Mouse (Mus musculus) neutrophil, adult 5-6 weeks (primary cell): ENCODE results near the gene Dnm1. TPM values are rescaled to one million over a fixed set of nuclear protein-coding genes. Genes with fewer than 3 reads are reported as not detected.

Source experiments
- ATAC-seq: fragments of 151-379, 151-347 bp; 2 replicates; pipeline ENCODE4 v1.8.0; 2017; ENCODE audit warnings: mild to moderate bottlenecking, moderate TSS enrichment; ENCODE audit not compliant: insufficient number of reproducible peaks, poor library complexity, low FRiP score, severe bottlenecking; ENCODE audit errors: extremely low read depth
- total RNA-seq: library from RNA; stranded (forward); fragments of 200-1000 nt; gene quantifications from 2 replicates; pipeline ENCODE4 v1.2.3, GENCODE M21; 2017

Gene Dnm1
- total RNA-seq, 1 experiment from 2014 or later = not detected

GRCm38 (mm10) chr2:32343351-32343671 lies 9.8 kb downstream of the Dnm1 start:
- no peak for ATAC-seq

GRCm38 (mm10) chr2:32342539-32343350 lies 10.4 kb downstream of the Dnm1 start:
- ATAC-seq = no peak

- no peak for ATAC-seq
Measured at GRCm38 (mm10) chr2:32342039-32342438, 11.1 kb downstream of the Dnm1 start.

GRCm38 (mm10) chr2:32341634-32341939 lies 11.6 kb downstream of the Dnm1 start:
- no peak for ATAC-seq

- ATAC-seq = no peak
Measured at GRCm38 (mm10) chr2:32340836-32341633, 12.1 kb downstream of the Dnm1 start.

- no peak for ATAC-seq
Measured at GRCm38 (mm10) chr2:32339912-32340642, 13.1 kb downstream of the Dnm1 start.

GRCm38 (mm10) chr2:32335888-32336287 lies 17.2 kb downstream of the Dnm1 start:
- ATAC-seq = no peak

- no peak for ATAC-seq
Measured at GRCm38 (mm10) chr2:32332159-32332558, 21.0 kb downstream of the Dnm1 start.

GRCm38 (mm10) chr2:32329531-32329930 lies 23.6 kb downstream of the Dnm1 start:
- ATAC-seq = no peak

- no peak for ATAC-seq
Measured at GRCm38 (mm10) chr2:32328911-32329460, 24.2 kb downstream of the Dnm1 start.

- ATAC-seq = no peak
Measured at GRCm38 (mm10) chr2:32327200-32327599, 25.9 kb downstream of the Dnm1 start.

- no peak for ATAC-seq
Measured at GRCm38 (mm10) chr2:32325342-32325741, 27.8 kb downstream of the Dnm1 start.

- ATAC-seq = no peak
Measured at GRCm38 (mm10) chr2:32324322-32324721, 28.8 kb downstream of the Dnm1 start.

GRCm38 (mm10) chr2:32322754-32323741 lies 30.1 kb downstream of the Dnm1 start:
- ATAC-seq = no peak

GRCm38 (mm10) chr2:32321591-32322298 lies 31.4 kb downstream of the Dnm1 start:
- no peak for ATAC-seq

- no peak for ATAC-seq
Measured at GRCm38 (mm10) chr2:32320721-32321120, 32.4 kb downstream of the Dnm1 start.

- no peak for ATAC-seq
Measured at GRCm38 (mm10) chr2:32319586-32320580, 33.3 kb downstream of the Dnm1 start.
